Mouse (Mus musculus) heart, adult 2 months (tissue): ENCODE data around the gene Slc39a9.

Source experiments
- CTCF ChIP-seq: fragments of 200-600 bp; IDR thresholded peaks from 2 replicates; pipeline ENCODE4 v1.8.1; 2022; ENCODE audit warnings: antibody characterized with exemption, mild to moderate bottlenecking, moderate library complexity
- POLR2A ChIP-seq: fragments of 200-500 bp; IDR thresholded peaks from 2 replicates; pipeline ENCODE4 v1.6.1; 2011; ENCODE audit warnings: mild to moderate bottlenecking, low read depth, low read length, control low read depth; ENCODE audit not compliant: insufficient read depth

GRCm38 (mm10) chr12:80658661-80659060 is 15.0 kb downstream of the Slc39a9 start:
- no peak for TF ChIP-seq POLR2A
- TF ChIP-seq CTCF = no peak
